Mouse (Mus musculus) limb, embryonic 13.5 days (tissue): ENCODE data around the gene Wwox. TPM values are rescaled to one million over a fixed set of nuclear protein-coding genes. Genes with fewer than 3 reads are reported as not detected.
A peak's percentile ranks its signal among the peaks of the same experiment; 100 is the strongest.

ENCODE experiments used
- ATAC-seq: fragments of 200-750 bp; cut with Nextera tagmentation; 2 replicates; pipeline ENCODE4 v1.8.0; 2017; ENCODE audit warnings: low read depth, moderate number of reproducible peaks, moderate TSS enrichment; ENCODE audit not compliant: low FRiP score
- H3K27ac ChIP-seq: fragments of 300-500 bp; sonication (generic); 2 replicates; pipeline ENCODE4 v1.5.1; 2015; ENCODE audit warnings: inconsistent platforms, mild to moderate bottlenecking, moderate library complexity
- H3K27me3 ChIP-seq: fragments of 300-500 bp; sonication (generic); 2 replicates; pipeline ENCODE4 v1.6.1; 2015; ENCODE audit warnings: mild to moderate bottlenecking, inconsistent platforms
- H3K36me3 ChIP-seq: fragments of 300-500 bp; sonication (generic); 2 replicates; pipeline ENCODE4 v1.6.1; 2015; ENCODE audit warnings: inconsistent platforms, mild to moderate bottlenecking, moderate library complexity
- H3K4me1 ChIP-seq: fragments of 300-500 bp; sonication (generic); 2 replicates; pipeline ENCODE4 v1.6.1; 2015; ENCODE audit warnings: inconsistent platforms
- H3K4me2 ChIP-seq: fragments of 300-500 bp; sonication (generic); replicated peaks from 2 replicates; pipeline ENCODE4 v1.6.1; 2015; ENCODE audit warnings: inconsistent platforms, mild to moderate bottlenecking, moderate library complexity
- H3K4me3 ChIP-seq: fragments of 300-500 bp; sonication (generic); 2 replicates; pipeline ENCODE4 v1.5.1; 2015; ENCODE audit warnings: moderate library complexity, mild to moderate bottlenecking, inconsistent platforms
- H3K9ac ChIP-seq: fragments of 300-500 bp; sonication (generic); 2 replicates; pipeline ENCODE4 v1.6.1; 2015; ENCODE audit warnings: mild to moderate bottlenecking, inconsistent platforms
- H3K9me3 ChIP-seq: fragments of 300-500 bp; sonication (generic); 2 replicates; pipeline ENCODE4 v1.6.1; 2016; ENCODE audit warnings: inconsistent platforms
- WGBS: fragments of 180-500 bp; shearing (Covaris S2); methylation state at CpG from one replicate; pipeline ENCODE4 v1.1.7; 2015; 5-methylcytosine and 5-hydroxymethylcytosine counted together
- polyA plus RNA-seq: library from polyadenylated mRNA; unstranded; fragments of >200 nt; fragmentation: Nextera tagmentation; extraction: Ambion mirVana; gene quantifications from 2 replicates; pipeline ENCODE4 v1.2.1, GENCODE M21; 2015

Gene Wwox
- polyA plus RNA-seq, 1 experiment from 2014 or later, result 9.5 TPM

DNA sequence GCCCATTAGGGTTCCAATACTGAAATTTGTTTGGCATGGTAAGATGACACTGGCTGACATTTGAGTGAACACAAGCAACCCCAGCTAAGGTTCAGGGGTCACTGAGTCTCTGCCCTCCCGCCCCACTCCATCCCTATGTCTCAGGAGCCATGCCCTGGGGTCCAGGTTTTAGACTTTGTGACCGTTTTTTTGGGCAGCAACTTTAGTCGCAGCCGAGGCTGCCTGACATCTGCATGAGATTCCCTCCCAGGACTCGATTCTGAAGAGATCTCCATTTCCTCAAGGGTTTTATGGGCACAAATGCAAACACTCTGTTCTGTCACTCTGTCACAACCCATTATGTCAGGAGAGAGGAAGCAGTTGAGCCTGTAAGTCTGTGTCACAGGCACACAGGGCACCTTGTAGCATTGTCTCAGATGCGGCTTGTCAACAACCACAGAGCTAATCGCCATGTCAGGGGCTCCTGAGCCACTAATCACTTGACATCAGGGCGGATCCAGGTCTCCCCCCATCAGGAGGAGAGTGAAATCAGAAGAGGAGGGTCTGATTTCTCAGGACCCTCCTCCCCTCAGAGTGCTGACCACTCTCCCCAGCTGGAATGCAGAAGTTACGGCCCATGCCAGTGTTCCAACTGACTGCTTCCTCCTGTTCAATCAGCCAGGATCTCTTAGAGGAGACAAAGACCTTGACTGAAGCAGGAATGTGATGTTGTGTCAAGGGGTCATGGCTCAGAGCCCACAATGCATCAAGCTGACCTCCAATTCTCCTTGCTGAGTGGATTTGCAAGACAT is 704.3 kb downstream of the Wwox start:
- Histone ChIP-seq H3K4me1 (peaks cover 13% of the 10 kb centered on the region), H3K9me3 (no peaks in the 10 kb centered on the region), H3K4me2 (no peak overlapping the region), H3K27ac (no peak overlapping the region), H3K36me3 (no peaks in the 10 kb centered on the region), H3K27me3 (peaks cover 50% of the 10 kb centered on the region), H3K4me3 (no peak overlapping the region), H3K9ac (no peak overlapping the region)
- ATAC-seq, result no peak; the same call in 1 of the 2 replicates
- WGBS, result 57% methylated on average over 9 of the region's 9 CpGs

- H3K36me3 ChIP-seq, result no peaks in the 10 kb centered on the region
- H3K4me2 ChIP-seq, result no peak overlapping the region
- H3K4me3 ChIP-seq, result no peak overlapping the region
- no peak for ATAC-seq
- H3K9ac ChIP-seq, result no peak overlapping the region
- peaks cover 74% of the 10 kb centered on the region for H3K27me3 ChIP-seq
- H3K27ac ChIP-seq, result no peak overlapping the region
- 66% methylated on average over 9 of the region's 9 CpGs for WGBS
- H3K9me3 ChIP-seq, result no peaks in the 10 kb centered on the region
- H3K4me1 ChIP-seq, result peaks cover 22% of the 10 kb centered on the region
These were observed 707.6 kb downstream of the Wwox start for GRCm38 (mm10) chr8:115147006-115147405.

- 45% methylated on average over 24 of the region's 24 CpGs for WGBS
These were observed 711.1 kb downstream of the Wwox start for GRCm38 (mm10) chr8:115150446-115151109.

GRCm38 (mm10) chr8:115151416-115151815 is 712.0 kb downstream of the Wwox start:
- Histone ChIP-seq H3K27ac (no peak overlapping the region), H3K27me3 (peaks cover 78% of the 10 kb centered on the region), H3K9ac (no peak overlapping the region), H3K4me3 (no peak overlapping the region), H3K9me3 (no peaks in the 10 kb centered on the region), H3K36me3 (no peaks in the 10 kb centered on the region), H3K4me1 (peaks cover 26% of the 10 kb centered on the region), H3K4me2 (no peak overlapping the region)
- WGBS, result 11% methylated on average over 6 of the region's 6 CpGs
- ATAC-seq, result no peak

More at GRCm38 (mm10) chr8:115150446-115151109, 711.1 kb downstream of the Wwox start:
- no peaks in the 10 kb centered on the region for H3K9me3 ChIP-seq
- no peaks in the 10 kb centered on the region for H3K36me3 ChIP-seq
- H3K4me1 ChIP-seq, result peaks cover 26% of the 10 kb centered on the region
- no peak overlapping the region for H3K4me3 ChIP-seq
- H3K27me3 ChIP-seq, result peaks cover 78% of the 10 kb centered on the region
- ATAC-seq, result no peak
- H3K9ac ChIP-seq, result no peak overlapping the region
- no peak overlapping the region for H3K4me2 ChIP-seq
- H3K27ac ChIP-seq, result no peak overlapping the region

DNA sequence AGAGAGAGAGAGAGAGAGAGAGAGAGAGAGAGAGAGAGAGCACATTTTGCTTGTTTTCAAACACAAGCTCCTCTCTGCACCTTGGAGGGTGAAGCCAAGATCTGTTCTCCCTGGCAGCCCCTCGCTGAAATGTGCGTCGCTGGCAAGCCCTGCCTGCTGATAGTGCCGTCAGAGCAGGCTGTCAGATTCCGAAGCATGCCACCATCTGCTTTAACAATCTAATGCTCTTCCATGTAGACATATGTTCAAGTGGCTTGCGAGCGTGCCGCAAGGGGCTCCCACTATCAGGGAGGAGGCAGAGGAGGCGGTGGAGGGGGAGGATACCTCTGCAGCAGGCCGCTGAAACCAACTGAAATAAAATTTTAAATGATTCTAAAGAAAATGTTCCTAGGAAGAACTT is 714.6 kb downstream of the Wwox start:
- Histone ChIP-seq H3K4me3 (no peak overlapping the region), H3K27me3 (peaks cover 81% of the 10 kb centered on the region), H3K27ac (no peak overlapping the region), H3K4me2 (peak overlapping the region; percentile 41), H3K9ac (no peak overlapping the region), H3K36me3 (no peaks in the 10 kb centered on the region), H3K4me1 (peaks cover 39% of the 10 kb centered on the region), H3K9me3 (no peaks in the 10 kb centered on the region)
- ATAC-seq, result no peak
- WGBS, result 46% methylated on average over 10 of the region's 10 CpGs

- H3K9ac ChIP-seq, result no peak overlapping the region
- WGBS, result 89% methylated on average over 8 of the region's 8 CpGs
- ATAC-seq, result no peak
- H3K4me3 ChIP-seq, result no peak overlapping the region
- H3K9me3 ChIP-seq, result no peaks in the 10 kb centered on the region
- H3K4me2 ChIP-seq, result no peak overlapping the region
- H3K27me3 ChIP-seq, result peaks cover 69% of the 10 kb centered on the region
- no peaks in the 10 kb centered on the region for H3K36me3 ChIP-seq
- peaks cover 50% of the 10 kb centered on the region for H3K4me1 ChIP-seq
- H3K27ac ChIP-seq, result no peak overlapping the region
These were observed 716.7 kb downstream of the Wwox start for GRCm38 (mm10) chr8:115156142-115156541.

DNA sequence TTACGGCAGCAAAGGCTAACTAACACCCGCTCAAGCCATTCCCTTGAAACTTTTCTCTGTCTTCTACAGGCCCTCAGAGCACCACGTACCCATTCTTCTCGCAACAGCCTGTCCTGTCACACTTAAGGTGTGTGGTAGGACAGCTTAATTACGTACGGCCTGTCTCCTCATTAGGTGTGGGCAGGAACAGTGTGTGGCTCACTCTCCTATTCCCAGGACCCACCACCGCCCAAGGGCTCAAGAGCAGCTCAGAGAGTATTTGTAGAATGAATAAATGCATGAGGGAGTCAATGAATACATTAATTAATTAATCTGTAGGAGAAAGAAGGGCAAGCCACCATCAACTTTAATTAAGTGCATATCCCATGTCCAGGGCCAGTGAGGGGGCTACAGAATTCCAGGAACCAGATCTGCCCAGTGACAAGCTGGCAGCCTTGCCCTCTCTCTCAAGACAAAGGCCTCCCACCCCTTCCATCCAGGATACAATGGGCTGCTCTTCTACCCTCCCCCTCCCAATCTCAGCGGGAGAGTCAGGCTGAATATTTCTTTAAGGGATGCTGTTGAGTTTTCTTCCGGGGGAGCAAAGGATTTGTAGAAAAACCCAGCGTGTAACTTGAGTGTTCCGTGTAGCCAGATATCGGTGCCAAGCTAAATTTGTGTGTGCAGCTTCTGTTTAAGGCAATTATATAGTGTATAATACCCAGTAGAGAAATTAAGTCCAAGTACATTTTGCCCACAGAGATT is 718.7 kb downstream of the Wwox start:
- WGBS, result 43% methylated on average over 12 of the region's 12 CpGs
- peak; percentile 10; the same call in 1 of the 2 replicates for ATAC-seq
- H3K4me3 ChIP-seq, result no peak overlapping the region
- H3K27ac ChIP-seq, result no peak overlapping the region
- H3K27me3 ChIP-seq, result peaks cover 63% of the 10 kb centered on the region
- peak overlapping the region; percentile 64 for H3K4me2 ChIP-seq
- H3K4me1 ChIP-seq, result peaks cover 55% of the 10 kb centered on the region
- H3K9me3 ChIP-seq, result no peaks in the 10 kb centered on the region
- H3K9ac ChIP-seq, result no peak overlapping the region
- no peaks in the 10 kb centered on the region for H3K36me3 ChIP-seq

DNA sequence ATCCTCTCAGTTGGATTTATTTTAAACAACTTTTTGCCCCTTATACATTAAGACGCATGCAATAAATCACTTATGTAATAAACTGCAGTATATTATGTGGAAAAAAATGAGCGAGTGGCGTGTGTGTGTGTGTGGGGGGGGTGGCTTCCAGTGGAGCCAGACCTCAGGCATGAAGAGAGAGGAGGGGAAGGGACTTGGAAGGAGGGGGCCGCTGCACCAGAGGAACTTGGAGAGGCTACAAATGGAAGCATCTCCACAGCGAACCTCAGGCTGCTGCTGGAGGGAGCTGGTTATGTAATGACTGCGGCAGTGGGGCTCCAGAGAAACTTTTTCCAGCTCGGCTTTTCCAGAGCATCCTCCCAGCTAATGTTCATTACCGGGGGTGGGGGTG is 719.3 kb downstream of the Wwox start:
- Histone ChIP-seq H3K27ac (peak overlapping the region; percentile 63; the same call in 1 of the 2 replicates), H3K9me3 (no peaks in the 10 kb centered on the region), H3K4me1 (peaks cover 56% of the 10 kb centered on the region), H3K9ac (no peak overlapping the region), H3K4me2 (peak overlapping the region; percentile 64), H3K4me3 (peak overlapping the region; percentile 34), H3K27me3 (peaks cover 63% of the 10 kb centered on the region), H3K36me3 (no peaks in the 10 kb centered on the region)
- 4% methylated on average over 8 of the region's 8 CpGs for WGBS
- ATAC-seq, result peak; percentile 59

DNA sequence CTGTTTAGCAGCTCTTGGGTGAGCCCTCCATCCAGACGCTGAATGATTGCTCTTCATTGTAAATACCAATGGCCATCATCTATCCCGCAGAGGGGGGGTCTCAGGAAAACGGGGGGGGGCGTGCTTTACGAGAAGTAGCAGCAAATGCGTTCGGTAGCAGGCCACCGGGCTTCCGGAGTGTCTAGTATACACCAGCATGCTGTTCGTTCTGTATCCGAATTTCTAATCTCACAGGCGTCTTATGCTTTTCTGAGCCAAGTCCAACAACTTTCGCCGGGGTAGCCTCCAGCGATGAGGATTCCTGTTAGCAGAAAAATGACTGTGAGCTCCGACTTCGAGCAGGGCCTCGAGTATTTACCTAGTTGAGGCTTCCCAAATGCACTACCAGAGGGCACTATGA is 719.8 kb downstream of the Wwox start:
- Histone ChIP-seq H3K27me3 (peaks cover 63% of the 10 kb centered on the region), H3K27ac (peak overlapping the region; percentile 63; the same call in 1 of the 2 replicates), H3K9me3 (no peaks in the 10 kb centered on the region), H3K4me3 (peak overlapping the region; percentile 34), H3K36me3 (no peaks in the 10 kb centered on the region), H3K9ac (0 out of 2 replicates have a peak overlapping the region, but pooled peaks have one; percentile 40), H3K4me1 (peaks cover 56% of the 10 kb centered on the region), H3K4me2 (peak overlapping the region; percentile 64)
- no peak for ATAC-seq
- 2% methylated on average over 18 of the region's 18 CpGs for WGBS

DNA sequence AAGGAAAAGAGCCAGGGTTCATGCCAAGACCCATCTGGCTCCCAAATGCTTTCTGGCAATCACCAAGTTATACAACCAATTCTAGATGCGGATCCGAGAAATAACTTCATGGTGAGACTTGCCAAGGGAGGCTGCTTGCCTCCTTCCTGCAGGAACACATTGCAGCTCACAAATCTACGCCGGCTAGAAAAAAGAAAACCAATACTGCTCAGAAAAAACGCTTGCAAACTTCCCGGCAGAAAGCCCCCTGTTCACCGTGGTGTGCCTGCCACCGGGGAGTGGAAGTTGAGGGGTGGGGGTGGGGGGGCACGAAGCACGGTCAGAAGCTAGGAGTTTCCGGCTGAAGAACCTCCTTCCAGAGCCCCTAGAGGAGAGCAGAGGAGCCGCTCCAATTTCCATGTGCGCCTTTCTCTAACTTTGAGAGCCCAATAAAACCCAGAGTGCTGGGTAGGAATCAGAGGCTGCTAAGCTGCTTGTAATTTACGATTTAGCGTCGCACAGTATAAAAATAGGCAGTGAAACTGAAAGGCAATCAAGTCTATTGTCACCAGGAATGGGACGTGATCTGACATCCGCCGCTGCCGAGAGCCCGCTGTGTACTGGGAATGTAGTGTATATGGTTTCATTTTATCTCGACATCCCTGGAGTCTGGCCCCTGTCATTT is 720.4 kb downstream of the Wwox start:
- H3K4me3 ChIP-seq, result peak overlapping the region; percentile 34
- peak overlapping the region; percentile 40; the same call in 1 of the 2 replicates for H3K9ac ChIP-seq
- H3K36me3 ChIP-seq, result no peaks in the 10 kb centered on the region
- H3K9me3 ChIP-seq, result no peaks in the 10 kb centered on the region
- peak overlapping the region; percentile 64 for H3K4me2 ChIP-seq
- H3K4me1 ChIP-seq, result peaks cover 59% of the 10 kb centered on the region
- peaks cover 65% of the 10 kb centered on the region for H3K27me3 ChIP-seq
- 2% methylated on average over 22 of the region's 22 CpGs for WGBS
- ATAC-seq, result peak; percentile 10; the same call in 1 of the 2 replicates
- H3K27ac ChIP-seq, result peak overlapping the region; percentile 63

GRCm38 (mm10) chr8:115160407-115160806 is 721.0 kb downstream of the Wwox start:
- H3K9me3 ChIP-seq, result no peaks in the 10 kb centered on the region
- H3K27me3 ChIP-seq, result peaks cover 66% of the 10 kb centered on the region
- peak overlapping the region; percentile 63; the same call in 1 of the 2 replicates for H3K27ac ChIP-seq
- H3K4me3 ChIP-seq, result peak overlapping the region; percentile 34
- H3K4me2 ChIP-seq, result peak overlapping the region; percentile 64
- ATAC-seq, result no peak
- peaks cover 62% of the 10 kb centered on the region for H3K4me1 ChIP-seq
- no peak overlapping the region for H3K9ac ChIP-seq
- H3K36me3 ChIP-seq, result no peaks in the 10 kb centered on the region
- 67% methylated on average over 5 of the region's 5 CpGs for WGBS
